Mouse (Mus musculus) c-Kit-negative CD71-positive TER-119-positive erythroid progenitor cells, embryonic 14.5 days (primary cell): ENCODE results near the gene Wdpcp.

ENCODE experiments used
- DNase-seq: peaks from one replicate; pipeline ENCODE4 v3.0.0-alpha.2; 2013; ENCODE audit warnings: low read depth, low spot score

The Wdpcp gene

GRCm38 (mm10) chr11:21735272-21735671 lies 163.2 kb downstream of the Wdpcp start:
- no peak for DNase-seq

GRCm38 (mm10) chr11:21749487-21749886 lies 177.5 kb downstream of the Wdpcp start:
- DNase-seq = no peak

- DNase-seq = no peak
These were observed 191.2 kb downstream of the Wdpcp start for GRCm38 (mm10) chr11:21763201-21763600.

- no peak for DNase-seq
These were observed 216.8 kb downstream of the Wdpcp start for GRCm38 (mm10) chr11:21788831-21789230.

GRCm38 (mm10) chr11:21824941-21825340 lies 252.9 kb downstream of the Wdpcp start:
- DNase-seq = no peak

GRCm38 (mm10) chr11:21826521-21826920 lies 254.5 kb downstream of the Wdpcp start:
- no peak for DNase-seq

- no peak for DNase-seq
These were observed 275.0 kb downstream of the Wdpcp start for GRCm38 (mm10) chr11:21847040-21847439.

GRCm38 (mm10) chr11:21864000-21864399 lies 292.0 kb downstream of the Wdpcp start:
- DNase-seq = no peak

- no peak for DNase-seq
These were observed 292.5 kb downstream of the Wdpcp start for GRCm38 (mm10) chr11:21864516-21864915.

- no peak for DNase-seq
These were observed 296.6 kb downstream of the Wdpcp start for GRCm38 (mm10) chr11:21868675-21869074.

- no peak for DNase-seq
These were observed 298.8 kb downstream of the Wdpcp start for GRCm38 (mm10) chr11:21870863-21871262.

GRCm38 (mm10) chr11:21871728-21872127 lies 299.7 kb downstream of the Wdpcp start:
- no peak for DNase-seq

- DNase-seq = no peak
These were observed 303.0 kb downstream of the Wdpcp start for GRCm38 (mm10) chr11:21875077-21875476.

- no peak for DNase-seq
These were observed 322.7 kb downstream of the Wdpcp start for GRCm38 (mm10) chr11:21894696-21895095.

- DNase-seq = no peak
These were observed 350.5 kb downstream of the Wdpcp start for GRCm38 (mm10) chr11:21922531-21922930.
